Mouse (Mus musculus) embryonic fibroblast, embryonic 13.5 days (primary cell): Measurements from ENCODE around the gene Slc30a7.

Experiments
- CTCF ChIP-seq: IDR thresholded peaks from 2 replicates; pipeline ENCODE4 v1.5.1; 2011; ENCODE audit warnings: mild to moderate bottlenecking, control low read depth, low read length, moderate library complexity, borderline replicate concordance; ENCODE audit not compliant: insufficient read depth
- POLR2A ChIP-seq: IDR thresholded peaks from 2 replicates; pipeline ENCODE4 v1.6.1; 2011; ENCODE audit warnings: low read depth, mild to moderate bottlenecking, control low read depth, low read length, moderate library complexity

DNA sequence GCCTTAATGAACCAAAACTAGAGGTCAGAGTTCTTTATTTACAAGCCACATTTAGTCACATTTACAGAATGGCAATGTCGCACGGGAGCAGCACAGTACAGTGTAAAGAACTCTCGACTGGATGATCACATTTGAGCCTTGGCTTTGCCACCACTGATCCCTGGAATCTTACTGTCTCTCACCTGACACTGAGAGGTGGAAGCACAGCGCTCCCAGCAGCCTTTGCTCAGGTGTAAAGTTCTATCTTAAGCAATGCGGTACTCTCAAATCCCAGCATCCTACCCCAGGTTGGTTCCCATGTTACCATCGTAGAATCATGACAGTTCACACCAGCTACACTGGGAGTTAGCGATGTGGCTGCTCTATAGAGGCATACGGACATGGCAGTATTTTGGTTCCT, 65.7 kb downstream of the Slc30a7 start:
- TF ChIP-seq CTCF: no peak
- TF ChIP-seq POLR2A: no peak
